Mouse (Mus musculus): ENCODE results near the gene Pex12. TPM values are rescaled to one million over a fixed set of nuclear protein-coding genes. Genes with fewer than 3 reads are reported as not detected.

The Pex12 gene
- total RNA-seq (2023) = 10 to 100 TPM in 1 of 2 experiments, 1 to 10 TPM in 1; 7.6 to 15.7 TPM

DNA sequence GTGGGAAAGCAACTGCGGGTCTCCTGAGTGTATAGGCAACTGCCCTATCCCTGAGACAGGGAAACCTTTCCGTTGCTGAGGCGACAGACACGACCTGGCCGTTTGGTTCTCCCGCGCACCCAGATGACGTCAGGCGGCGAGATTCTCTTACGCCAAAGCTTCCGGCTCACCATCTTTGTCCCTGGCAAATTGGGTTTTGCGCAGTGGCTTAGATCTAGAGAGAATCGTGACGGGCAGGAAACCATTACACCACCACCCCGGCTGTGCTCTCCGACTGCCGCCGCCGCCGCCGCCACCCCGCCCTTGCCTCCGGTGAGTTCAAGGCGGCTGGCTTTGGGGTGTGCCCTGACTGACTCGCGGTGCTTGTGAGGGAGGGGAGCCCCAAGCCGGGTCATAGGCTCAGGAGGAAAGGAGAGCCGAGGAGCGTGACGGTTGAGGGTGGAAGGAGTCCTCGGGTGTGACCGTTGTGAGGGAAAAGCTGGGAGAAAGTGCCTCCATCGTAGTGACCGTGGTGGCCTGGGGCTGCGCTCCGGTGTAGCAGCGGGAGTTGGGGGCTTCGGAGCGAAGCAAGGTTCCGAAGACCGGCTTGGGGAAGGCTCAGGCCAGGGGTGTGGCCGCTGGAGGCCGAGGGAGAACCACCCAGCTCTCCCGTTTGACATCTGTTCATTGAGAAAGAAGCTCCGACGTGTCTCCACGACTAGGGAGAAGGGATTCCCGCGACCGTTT, at the start of gene Pex12:
Pex12 (minus strand) TSS at position 61 of the 726 bp plus-strand sequence.

GRCm38 (mm10) chr11:83298225-83299195, 3.9 kb downstream of the Pex12 start, which contains the start of gene Ap2b1:
Gene Ap2b1 (plus strand): TSS chr11:83299024.

GRCm38 (mm10) chr11:83286566-83286965, 15.8 kb downstream of the Pex12 start, which contains the start of gene Slfn14:
Gene Slfn14 (minus strand): TSS chr11:83286726.

Other genes with a start within 250 kb of the Pex12 start
- gene Slfn2, start 237.5 kb downstream of the Pex12 start, total RNA-seq (2023) = 100 to 1,000 TPM; 246 to 268 TPM
- 10 to 100 TPM; 36.6 to 49.4 TPM for gene Slfn1, start 185.7 kb downstream of the Pex12 start, total RNA-seq (2023)
- gene Slfn4, start 127.4 kb downstream of the Pex12 start, total RNA-seq (2023) = 10 to 100 TPM; 13.0 to 17.7 TPM
- 1 to 10 TPM; 5.0 to 6.3 TPM for gene Slfn3, start 111.3 kb downstream of the Pex12 start, total RNA-seq (2023)
- gene Slfn14, start 15.9 kb downstream of the Pex12 start, total RNA-seq (2023) = not detected
- gene Ap2b1, start 3.6 kb downstream of the Pex12 start, total RNA-seq (2023) = 100 to 1,000 TPM in 1 of 2 experiments, 10 to 100 TPM in 1; 99.8 to 102 TPM
- gene Rasl10b, start 106.6 kb upstream of the Pex12 start, total RNA-seq (2023) = under 1 TPM; 0.24 to 0.63 TPM
- not detected for gene Gas2l2, start 126.9 kb upstream of the Pex12 start, total RNA-seq (2023)
- gene 1700020L24Rik, start 135.1 kb upstream of the Pex12 start, total RNA-seq (2023) = 1 to 10 TPM; 1.2 to 1.4 TPM
- gene Mmp28, start 160.5 kb upstream of the Pex12 start, total RNA-seq (2023) = 1 to 10 TPM; 1.5 TPM
- gene Taf15, start 170.5 kb upstream of the Pex12 start, total RNA-seq (2023) = 10 to 100 TPM; 82.3 to 97.0 TPM
- not detected for gene Heatr9, start 219.6 kb upstream of the Pex12 start, total RNA-seq (2023)
- 10 to 100 TPM; 24.6 to 29.4 TPM for gene Ccl5, start 227.9 kb upstream of the Pex12 start, total RNA-seq (2023)